Mouse (Mus musculus) testis, postnatal 10 days (tissue): ENCODE data around the gene Plxnb2.
A peak's percentile ranks its signal among the peaks of the same experiment; 100 is the strongest.

Experiments used
- DNase-seq: peaks from one replicate; pipeline ENCODE4 v3.0.0; 2021; ENCODE audit warnings: low spot score

The Plxnb2 gene

DNA sequence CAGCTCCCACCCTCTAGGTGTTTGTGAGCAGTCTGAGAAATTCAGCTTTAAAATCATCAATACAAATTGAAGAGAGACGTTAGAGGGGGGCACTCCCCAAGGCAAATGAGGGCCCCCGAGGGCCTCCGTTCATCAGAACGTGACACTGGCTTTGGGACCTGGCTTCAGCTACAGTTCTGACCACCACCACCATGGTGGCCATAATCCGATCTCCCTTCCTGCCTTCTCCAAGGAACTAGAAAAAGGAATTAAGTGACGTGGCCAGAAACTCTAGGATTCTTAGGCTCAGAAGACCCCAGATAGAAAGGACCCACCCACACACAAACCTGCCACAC lies 991 bp downstream of the Plxnb2 start:
- DNase-seq: no peak

DNA sequence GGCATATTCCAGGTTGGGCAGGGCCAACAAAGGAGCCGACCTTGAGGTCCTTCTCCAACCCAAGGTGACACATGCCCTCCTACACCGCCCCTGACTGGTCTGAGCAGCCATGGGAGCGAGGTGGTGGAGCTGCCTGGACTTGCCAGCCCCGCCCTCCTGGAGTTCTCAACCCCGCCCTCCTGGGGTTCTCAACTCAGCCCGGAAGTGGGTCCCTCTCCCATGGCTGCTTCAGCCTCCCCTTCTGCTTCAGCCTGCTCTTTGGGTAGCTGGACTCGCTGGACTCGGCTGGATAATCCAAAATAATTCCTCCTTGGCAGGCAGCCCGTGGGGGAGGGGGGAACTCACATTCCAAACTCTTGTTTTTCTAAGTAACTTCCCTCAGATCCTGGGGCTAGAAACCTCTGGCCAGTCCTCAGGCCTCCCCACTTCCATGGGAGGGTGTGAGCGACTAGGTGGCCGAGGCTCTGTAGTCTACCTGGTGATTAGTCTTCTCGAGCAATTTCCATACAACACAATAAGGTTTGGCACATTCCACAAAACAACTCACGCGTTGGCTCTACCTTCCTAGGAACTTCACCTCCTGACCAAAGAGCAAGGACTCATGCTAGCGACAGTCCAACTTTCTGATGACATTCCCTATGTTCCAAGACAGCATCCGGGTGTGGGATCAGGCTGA lies 1.5 kb downstream of the Plxnb2 start:
- DNase-seq: peak; percentile 87

DNA sequence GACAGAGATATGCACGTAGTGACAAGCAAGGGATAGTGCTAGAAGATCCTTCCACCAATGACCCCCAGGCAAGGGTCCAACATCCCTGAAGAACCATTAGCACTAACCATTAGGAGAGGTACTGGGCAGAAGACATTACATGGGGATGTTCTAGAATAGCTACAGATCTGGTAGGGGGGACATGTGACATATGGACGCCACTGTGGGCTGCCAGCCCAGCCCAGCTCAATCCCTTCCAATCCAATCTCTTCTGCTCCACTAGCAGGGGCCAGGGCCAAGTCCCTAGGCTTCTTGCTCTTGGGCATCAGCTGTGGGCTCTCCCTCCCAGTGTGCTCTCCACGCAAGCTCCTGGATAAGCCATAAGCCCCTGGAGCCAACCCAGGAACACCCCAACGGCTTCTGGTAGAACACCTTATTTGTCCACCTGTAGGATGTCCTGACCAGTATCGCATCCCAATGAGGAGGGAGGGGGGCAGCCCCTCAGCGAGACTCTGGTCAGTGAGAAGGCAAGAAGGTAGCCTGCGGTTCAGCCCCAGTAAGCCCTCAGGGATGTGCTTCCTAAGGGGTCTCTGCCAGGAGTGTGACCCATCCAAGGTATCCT lies 2.2 kb downstream of the Plxnb2 start:
- DNase-seq: peak; percentile 45

DNA sequence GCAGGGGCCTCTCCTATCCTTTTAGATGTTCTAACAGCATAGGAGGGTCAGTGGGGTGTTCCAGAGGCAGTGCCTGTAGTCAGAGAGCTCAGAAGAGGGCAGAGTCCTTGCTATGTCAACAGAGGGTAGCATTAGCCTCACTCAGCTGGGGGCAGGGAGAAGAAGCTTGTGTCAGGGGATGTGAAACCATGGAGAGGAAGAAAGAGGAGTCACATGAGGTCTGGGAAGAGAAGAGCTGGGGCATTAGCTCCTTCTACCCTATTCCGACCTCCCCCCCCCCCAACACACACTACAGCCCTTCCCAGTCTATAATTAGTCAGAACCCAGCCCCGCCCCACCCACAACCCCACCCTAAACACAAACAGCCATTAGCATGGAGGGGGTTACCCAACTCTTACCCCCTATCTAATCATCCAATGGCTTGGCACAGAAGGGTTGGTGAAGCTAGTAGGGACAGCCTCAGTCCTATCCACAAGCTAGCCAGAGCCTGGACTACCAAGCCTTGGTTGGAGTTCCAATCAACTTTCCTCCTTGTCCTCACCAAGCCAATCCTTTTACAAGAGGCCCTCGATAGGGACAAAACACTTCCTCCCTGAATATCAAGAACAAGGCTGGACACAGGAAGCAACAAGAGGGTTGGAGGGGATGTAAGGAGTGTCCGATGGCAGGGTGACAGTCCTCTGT lies 2.9 kb downstream of the Plxnb2 start:
- no peak for DNase-seq

DNA sequence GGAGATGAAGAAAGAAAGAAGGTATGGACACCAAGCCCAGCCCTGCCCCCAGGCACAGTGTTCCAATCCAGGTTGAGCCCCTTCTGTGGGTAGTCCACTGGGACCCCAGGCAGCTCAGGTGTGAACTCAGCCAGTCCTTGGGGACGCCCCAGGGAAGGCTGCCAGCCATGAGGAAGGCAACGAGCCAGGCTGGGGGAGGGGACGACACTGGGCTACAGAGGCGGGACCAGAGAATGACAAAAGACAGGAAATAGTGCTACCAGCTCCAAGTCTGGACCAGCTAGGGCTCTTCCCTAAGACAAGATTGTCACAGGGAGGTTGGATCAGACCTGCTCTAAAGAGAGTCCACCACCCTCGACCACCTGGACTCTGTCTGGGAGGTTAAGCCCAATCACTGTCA lies 3.5 kb downstream of the Plxnb2 start:
- peak; percentile 84 for DNase-seq

DNA sequence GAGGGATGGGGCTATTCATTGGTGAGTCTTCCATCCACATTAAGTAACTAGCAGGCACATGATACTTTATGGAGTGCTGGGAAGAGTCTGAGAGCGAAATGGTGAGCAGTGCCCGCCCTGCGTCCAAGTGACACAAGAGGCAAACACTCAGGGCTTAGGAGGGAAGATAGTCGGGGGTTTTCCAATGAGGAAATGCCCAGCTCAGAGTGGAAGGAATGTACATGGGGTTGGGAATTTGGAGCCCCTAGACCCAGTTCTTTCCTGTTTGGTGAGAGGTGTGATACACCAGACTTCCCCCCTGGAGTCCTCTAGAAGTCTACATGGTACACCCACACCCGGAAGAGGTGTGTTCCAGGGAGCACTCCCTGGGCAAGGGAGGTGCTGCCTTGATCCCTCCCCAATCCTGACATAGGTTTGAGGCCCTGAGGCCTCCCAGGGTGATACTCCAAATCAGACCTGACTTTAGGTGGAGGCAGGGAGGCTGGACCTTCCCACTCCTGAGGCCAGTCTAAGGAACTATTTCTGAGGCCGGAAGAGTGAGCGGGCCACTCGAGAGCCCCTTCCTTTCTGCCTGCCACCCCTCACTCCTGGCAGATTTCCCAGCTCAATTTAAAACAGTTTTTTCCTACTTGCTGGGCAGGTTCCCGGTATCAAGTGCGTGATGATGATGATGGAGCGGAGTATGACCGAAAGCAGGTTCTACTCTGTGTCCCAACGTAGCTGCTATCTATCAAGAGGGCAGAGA lies 5.0 kb downstream of the Plxnb2 start:
- no peak for DNase-seq

DNA sequence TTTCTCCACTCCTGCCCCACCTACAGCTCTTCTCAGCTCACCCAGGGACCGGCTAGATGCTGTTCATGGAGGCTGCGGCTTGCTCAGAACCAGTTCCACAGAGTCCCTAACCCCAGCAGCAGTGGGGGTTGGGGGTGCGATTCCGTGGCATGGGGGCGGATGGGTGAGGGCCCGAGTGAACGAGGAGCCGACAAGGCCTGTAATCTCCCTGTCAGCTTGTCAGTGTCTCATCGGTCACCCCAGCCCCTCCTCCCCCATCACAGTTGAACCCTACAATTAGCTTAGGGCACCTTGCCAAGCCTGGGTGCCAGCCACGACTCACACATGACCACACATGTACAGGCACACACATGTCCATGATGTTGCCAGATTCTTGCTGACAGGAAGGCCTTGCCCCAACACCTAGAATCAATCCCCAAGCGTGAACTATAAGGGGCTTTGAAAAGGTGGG lies 5.7 kb downstream of the Plxnb2 start:
- DNase-seq: peak; percentile 49

DNA sequence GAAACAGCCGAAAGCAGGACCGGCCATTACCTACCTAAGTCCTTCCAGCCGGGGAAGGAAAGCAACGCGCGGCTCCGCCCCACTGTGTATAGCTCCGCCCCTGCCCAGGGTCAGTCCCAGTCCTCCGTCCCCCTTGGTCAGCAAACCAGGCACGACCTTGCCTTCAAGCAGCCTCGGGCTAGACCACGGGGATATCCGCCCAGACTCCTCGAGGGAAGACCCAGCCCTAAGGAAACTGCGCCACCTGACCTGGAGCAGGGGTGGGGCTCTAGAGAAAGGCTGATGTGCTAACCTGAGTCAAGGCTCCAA lies 6.7 kb downstream of the Plxnb2 start:
- peak; percentile 79 for DNase-seq

DNA sequence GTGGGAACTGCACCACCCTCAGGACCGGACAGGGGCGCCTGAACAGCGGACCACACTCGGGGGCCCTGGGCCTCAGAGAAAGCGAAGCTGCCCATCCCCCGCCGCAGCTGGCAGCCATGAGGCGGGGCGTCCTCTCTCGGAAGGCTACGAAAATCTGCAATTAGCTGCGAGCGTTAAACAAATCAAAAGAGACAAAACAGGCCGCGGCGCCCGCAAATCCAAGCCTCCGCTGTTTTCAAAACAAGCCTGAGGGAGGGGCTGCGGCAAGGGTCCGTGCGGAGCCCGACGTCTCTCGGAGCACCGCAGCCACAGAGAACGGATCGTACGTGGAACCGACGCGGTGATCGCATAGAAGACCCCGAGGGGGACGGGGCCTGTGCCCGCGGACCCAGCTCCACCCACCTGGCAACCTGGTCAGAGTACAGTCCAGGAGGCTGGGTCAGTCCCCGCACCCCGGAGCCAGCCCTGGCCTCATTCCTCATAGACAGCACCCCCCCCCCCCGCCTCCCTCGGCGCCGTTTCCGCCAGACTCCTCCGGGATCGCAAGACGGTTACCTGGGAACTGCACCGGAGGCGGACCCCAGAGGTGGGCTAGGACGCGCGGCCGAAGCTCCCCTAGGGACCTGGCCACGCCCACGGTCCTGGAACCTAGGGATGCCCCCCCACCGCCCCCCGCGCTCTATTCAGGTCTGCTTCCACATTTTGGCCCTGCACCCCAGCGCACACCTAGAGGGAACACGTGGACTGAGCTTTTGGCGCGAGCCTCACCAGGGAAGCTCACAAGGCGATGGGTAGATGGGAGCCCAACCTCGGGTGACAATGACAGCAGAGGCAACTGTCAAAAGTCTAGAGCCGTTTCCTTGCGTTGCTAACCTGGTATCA lies 7.3 kb downstream of the Plxnb2 start:
- DNase-seq: peak; percentile 73

DNA sequence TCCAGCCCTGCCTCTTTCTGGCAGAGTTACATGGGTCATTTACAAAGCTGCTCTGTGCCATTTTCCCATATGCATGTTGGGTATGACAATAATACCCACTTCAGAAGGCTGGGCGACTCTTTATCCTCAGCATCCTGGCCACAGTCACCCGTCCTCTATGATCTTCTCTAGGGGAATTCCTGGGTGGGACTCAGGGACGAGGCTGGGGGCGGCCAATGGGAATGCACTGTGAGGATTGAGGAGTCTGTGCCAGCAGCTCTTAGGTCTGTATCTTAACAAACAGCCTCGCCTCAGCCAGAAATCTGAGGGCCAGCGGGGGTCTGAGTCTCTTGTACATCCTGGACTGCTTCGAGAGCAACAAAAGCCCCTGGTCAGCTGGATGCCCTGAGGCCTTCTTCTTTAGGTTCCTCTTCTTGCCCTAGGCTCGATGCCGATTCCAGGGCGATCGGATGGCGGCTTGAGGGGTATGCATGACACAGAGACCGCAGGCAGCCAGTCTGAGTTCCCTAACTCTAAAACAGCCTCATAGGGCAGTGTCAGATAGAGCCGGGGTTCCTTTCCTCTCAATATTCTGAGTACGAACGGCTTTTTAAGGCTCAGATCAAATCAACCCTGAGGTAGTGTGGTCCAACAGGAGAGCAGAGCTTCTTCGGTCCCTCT lies 8.2 kb downstream of the Plxnb2 start:
- DNase-seq: peak; percentile 45

DNA sequence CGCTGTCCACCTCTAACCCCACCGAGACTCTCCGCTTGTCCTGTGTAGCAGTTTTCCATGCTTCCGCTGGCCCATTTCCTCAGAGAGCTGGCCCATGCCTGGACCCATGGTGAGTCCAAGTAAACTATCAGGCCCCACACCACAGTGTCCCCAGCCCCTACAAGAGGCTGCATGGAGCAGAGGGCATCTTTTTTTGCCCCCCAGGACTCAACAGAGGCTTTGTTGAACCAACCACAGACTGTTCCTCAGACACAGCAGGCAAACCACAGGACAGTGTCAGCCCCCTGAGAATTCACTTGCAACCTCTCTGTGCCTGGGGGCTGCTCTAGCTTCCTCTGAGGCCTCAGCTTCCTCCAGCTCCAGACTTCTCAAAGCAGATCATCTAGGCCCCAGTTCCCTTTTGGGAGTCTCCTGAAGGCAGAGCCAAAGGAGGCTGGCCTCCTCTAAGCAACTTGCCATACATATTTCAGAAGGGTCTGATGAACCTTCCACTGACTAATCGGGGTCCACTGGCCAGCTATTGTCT lies 9.0 kb downstream of the Plxnb2 start:
- no peak for DNase-seq

DNA sequence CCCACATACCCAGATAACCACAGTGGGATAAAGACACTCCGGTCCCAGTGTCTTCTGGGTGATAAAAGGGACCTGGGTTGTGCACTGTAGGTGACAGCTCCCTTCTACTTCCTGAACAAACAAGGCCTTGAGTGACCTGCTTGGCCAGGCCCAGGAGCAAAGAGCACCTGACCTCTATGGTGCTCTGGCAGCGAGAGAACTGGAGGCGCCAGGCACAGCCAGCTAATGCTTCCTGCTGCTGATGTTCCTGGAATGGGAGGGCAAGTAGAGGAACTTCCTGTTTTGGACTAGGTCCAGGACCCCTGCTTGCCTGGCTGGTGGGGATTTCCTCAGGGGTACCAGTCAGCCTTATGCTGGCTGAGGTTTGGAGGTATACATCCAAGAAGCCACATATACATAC lies 10.5 kb downstream of the Plxnb2 start:
- peak; percentile 42 for DNase-seq

DNA sequence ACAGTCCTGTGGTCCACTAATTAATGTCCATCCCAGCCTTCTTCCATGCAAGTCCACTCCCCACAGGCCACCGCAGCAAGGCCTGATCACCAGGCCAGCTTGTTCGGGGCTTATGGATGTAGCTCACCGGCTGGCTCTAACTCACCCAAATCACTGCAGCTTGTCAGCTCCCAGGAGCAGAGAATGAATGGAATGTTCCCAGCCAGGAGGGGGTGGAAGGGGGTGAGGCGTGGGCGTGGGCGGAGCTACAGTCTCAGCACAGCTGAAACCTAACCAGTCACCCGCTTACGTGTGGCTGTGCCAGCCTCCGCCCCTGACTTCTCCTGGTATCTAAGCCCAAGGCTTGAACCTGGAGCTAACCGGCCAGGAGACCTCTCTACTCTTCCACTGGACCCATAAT lies 11.2 kb downstream of the Plxnb2 start:
- peak; percentile 85 for DNase-seq

DNA sequence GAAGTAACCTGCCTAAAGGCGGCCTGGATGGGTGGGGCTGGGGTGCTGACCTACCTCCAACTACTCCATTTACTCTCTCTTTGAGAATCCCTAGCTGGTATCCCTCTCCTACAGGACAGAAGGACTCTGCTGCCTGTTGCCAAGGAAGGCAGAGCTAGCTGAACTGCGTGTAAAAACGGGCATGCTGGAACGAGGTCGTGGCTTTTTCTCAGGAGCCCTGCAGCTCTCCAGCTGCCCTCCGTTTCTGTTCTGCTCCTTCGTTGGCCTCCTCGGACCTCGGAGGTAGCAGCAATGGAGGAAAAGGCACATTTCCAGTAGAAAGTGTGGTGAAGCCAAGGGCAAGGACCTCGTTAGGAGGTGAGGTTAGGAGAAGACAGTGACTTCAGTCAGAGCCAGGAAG lies 11.7 kb downstream of the Plxnb2 start:
- peak; percentile 40 for DNase-seq

DNA sequence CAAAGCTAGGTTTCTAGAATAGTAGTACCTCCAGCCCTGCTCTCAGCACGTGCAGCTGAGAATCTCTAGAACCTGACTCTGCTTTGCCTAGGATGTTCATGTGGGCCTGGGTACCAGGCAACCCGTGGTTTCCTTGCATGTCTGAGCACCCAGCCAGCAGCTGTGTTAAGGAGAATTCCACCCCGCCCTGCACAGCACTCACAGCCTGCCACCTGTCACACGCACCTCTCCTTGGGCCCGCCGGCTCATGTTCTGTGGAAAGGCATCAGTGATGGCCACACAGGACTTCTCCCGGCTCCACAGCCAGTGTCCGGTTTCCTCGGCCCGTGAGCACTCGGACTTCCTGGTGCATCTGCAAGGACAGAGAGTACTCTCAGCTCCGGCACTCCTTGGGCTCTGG lies 15.1 kb downstream of the Plxnb2 start:
- DNase-seq: no peak

DNA sequence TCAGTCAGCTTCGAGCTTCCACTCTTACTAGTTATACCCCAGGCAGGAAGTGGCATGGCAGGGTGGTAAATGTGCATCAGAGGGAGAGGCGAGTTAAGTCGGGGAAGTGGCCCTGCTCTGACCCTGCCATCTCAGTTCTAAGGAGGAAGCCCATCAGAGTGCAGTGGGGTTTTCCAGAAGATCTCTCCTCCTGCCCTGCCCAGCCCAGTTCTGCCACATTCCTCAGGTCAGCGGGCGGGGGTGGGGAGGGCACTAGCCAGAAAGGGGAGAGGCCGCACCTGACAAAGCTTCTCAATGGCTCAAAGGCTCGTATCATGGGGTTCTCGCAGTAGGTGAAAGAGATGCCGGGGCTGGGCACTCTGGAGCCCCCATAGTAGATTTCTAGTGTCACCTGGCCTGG lies 19.2 kb downstream of the Plxnb2 start:
- DNase-seq: no peak

DNA sequence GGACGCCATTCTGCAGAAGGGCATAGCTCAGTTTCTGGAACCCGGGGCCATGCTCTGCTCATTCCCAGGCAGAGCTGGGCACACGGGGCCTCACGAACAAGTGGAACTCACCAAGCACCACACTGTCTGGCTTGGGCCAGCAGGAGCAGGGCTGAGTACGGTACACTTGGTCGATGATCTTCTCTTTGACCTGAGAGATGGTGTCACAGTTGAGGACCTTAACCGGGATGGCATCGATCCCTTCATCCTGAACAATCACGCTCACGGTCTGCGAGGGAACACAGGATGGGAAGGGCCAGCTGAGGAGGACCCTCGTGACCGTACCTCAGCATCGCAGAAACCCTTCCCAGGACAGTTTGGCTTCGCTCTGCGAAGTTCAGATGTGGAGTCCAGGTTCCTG lies 22.1 kb downstream of the Plxnb2 start:
- DNase-seq: no peak

DNA sequence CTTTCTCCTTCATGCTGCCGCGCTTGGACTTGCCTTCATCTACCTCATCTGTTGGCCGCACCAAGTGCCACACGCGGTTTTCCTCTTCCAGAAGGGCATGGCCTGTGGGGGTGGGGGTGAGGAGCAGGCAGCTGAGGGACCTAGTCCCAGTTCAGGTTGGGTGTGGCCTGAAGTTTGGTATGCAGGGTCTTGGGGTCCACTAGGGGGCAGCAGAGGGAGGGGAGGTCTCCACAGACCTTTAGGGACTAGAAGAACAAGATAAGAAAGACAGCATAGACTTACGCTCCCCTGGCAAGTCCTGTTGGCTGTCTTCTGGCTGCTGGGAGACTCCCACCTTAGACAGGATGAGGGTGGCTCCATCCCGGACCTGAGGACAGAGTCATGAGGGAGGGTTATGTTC lies 22.6 kb downstream of the Plxnb2 start:
- DNase-seq: peak; percentile 84

DNA sequence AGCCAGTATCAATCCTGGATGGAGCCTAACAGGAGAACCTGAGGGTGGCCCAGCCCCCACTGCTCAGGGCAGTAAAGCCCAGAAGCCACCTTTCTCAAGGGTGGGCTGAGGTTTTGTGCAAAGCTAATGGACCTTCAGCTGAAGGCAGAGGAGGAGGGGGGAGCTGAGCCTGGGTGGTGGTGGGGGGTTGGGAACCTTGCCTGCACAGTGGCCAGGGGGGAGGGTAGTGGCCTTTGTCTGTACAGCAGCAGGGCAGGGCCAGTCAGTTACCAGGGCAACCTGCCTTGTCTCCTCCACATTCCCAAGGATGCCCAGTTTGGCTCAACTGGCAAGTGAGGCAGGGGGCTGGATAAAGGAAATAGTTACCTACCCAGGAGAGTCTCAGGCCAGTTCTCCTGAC lies 28.3 kb downstream of the Plxnb2 start:
- DNase-seq: no peak

DNA sequence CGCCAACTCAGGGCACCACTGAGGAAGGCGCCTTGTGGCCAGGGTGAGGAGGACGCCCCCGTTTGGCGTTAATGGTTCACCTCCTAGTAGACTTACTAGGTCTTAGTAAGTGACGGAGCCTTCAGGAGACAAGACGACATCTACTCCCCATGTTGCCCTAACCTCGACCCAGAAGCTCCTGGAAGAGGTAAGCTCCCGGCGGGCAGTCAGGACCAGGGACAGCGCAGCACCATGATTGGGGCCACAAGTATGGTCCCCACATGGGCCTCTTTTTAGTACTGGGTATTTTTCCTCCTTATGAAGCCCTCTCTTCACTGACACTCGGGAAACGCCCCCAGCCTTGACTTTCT lies 30.6 kb downstream of the Plxnb2 start:
- peak; percentile 67 for DNase-seq

DNA sequence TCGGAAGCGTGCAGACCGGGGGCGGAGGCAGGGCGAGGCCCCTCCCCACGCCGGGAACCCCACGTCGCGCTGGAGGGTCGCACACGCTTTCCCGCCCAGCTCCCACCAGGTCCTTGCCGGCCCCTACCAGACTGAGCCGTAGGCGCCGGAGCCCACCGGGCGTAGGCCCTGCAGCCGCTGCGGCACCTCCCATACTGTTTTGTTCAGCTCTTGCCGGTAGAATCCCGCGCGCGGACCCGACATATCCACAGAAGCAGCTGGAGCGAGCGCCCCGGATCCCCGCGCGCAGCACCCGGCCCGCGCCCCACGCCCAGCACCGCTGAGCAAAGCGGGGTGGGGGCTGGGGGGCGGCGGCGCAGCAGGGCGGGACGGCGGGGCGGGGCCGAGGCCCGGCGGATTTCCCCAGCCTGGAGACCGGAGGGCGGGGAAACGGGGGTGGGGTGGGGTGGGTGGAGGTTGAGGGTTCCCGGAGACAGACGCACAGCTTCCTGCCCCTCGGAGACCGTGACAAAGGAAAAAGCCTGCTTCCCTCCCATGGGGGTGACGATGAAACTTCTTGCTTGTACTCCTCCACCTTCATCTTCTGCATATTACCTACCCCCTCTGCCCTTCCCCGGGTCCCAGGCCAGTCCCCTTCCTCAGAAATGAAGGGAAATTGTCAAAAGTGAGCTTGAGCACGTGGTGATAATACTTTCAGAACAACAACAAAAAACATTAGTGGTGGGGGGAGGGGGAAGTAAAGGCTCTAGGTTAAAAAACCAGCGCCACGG lies 31.1 kb downstream of the Plxnb2 start, which contains the start of gene Mapk11:
Gene Mapk11 (minus strand): TSS at position 358 of the 770 bp plus-strand sequence.
- DNase-seq: peak; percentile 53
